Mouse (Mus musculus): ENCODE results near the gene Serinc2. TPM values are rescaled to one million over a fixed set of nuclear protein-coding genes. Genes with fewer than 3 reads are reported as not detected.

The Serinc2 gene
- polyA plus RNA-seq (2016; fragmentation: Nextera tagmentation; extraction: Ambion mirVana): 199 and 205 TPM in 2 replicates

- H3K9ac ChIP-seq (replicated peaks): no peak within 1 kb of the TSS
- 71% methylated on average over 2 of the region's 2 CpGs for WGBS
- H3K4me1 ChIP-seq (replicated peaks): peaks cover 5% of the 10 kb centered on the region; the same call in 1 of the 2 replicates
- H3K27me3 ChIP-seq: peaks cover 26% of the 10 kb centered on the region
- H3K4me3 ChIP-seq (replicated peaks): no peak within 1 kb of the TSS
- H3K27ac ChIP-seq: no peak within 1 kb of the TSS
- H3K4me2 ChIP-seq: no peak within 1 kb of the TSS
- no peak for ATAC-seq (ENCODE audit: insufficient number of reproducible peaks, insufficient read depth, low FRiP score, low TSS enrichment, low read depth)
- H3K9me3 ChIP-seq: no peaks in the 10 kb centered on the region
- no peaks in the 10 kb centered on the region for H3K36me3 ChIP-seq
These were observed at the start of gene Serinc2 for GRCm38 (mm10) chr4:130279105-130279504. Gene Serinc2 (minus strand): TSS chr4:130279205.

- no peaks in the 10 kb centered on the region for H3K27me3 ChIP-seq
- WGBS: 89% methylated on average over 9 of the region's 9 CpGs
- no peak overlapping the region for H3K4me3 ChIP-seq (replicated peaks)
- ATAC-seq (ENCODE audit: insufficient number of reproducible peaks, insufficient read depth, low FRiP score, low TSS enrichment, low read depth): no peak
- no peak overlapping the region for H3K4me2 ChIP-seq
- H3K9me3 ChIP-seq: no peaks in the 10 kb centered on the region
- no peaks in the 10 kb centered on the region for H3K4me1 ChIP-seq (replicated peaks)
- H3K27ac ChIP-seq: no peak overlapping the region
- no peak overlapping the region for H3K9ac ChIP-seq (replicated peaks)
- peaks cover 83% of the 10 kb centered on the region for H3K36me3 ChIP-seq
These were observed 48.4 kb upstream of the Serinc2 start for GRCm38 (mm10) chr4:130327366-130327765.

- 92% methylated on average over 2 of the region's 2 CpGs for WGBS
- no peak for ATAC-seq (ENCODE audit: insufficient number of reproducible peaks, insufficient read depth, low FRiP score, low TSS enrichment, low read depth)
These were observed 46.4 kb upstream of the Serinc2 start for GRCm38 (mm10) chr4:130325446-130325845.

GRCm38 (mm10) chr4:130323607-130324006 is 44.6 kb upstream of the Serinc2 start:
- H3K27ac ChIP-seq: no peak overlapping the region
- WGBS: 81% methylated on average over 5 of the region's 5 CpGs

More at GRCm38 (mm10) chr4:130325446-130325845, 46.4 kb upstream of the Serinc2 start:
- H3K27ac ChIP-seq: no peak overlapping the region
- H3K4me1 ChIP-seq (replicated peaks): no peaks in the 10 kb centered on the region
- H3K27me3 ChIP-seq: no peaks in the 10 kb centered on the region
- H3K4me3 ChIP-seq (replicated peaks): no peak overlapping the region
- H3K4me2 ChIP-seq: no peak overlapping the region
- H3K9ac ChIP-seq (replicated peaks): no peak overlapping the region
- peaks cover 90% of the 10 kb centered on the region for H3K36me3 ChIP-seq
- H3K9me3 ChIP-seq: no peaks in the 10 kb centered on the region

GRCm38 (mm10) chr4:130323165-130323564 is 44.2 kb upstream of the Serinc2 start:
- Histone ChIP-seq H3K27ac (no peak overlapping the region), H3K9ac (replicated peaks) (no peak overlapping the region), H3K4me1 (replicated peaks) (no peaks in the 10 kb centered on the region), H3K36me3 (peaks cover 94% of the 10 kb centered on the region), H3K4me3 (replicated peaks) (no peak overlapping the region), H3K4me2 (no peak overlapping the region), H3K27me3 (no peaks in the 10 kb centered on the region), H3K9me3 (no peaks in the 10 kb centered on the region)
- WGBS: 83% methylated on average over 1 of the region's 1 CpGs
- no peak for ATAC-seq (ENCODE audit: insufficient number of reproducible peaks, insufficient read depth, low FRiP score, low TSS enrichment, low read depth)

More at GRCm38 (mm10) chr4:130323607-130324006, 44.6 kb upstream of the Serinc2 start:
- no peak overlapping the region for H3K9ac ChIP-seq (replicated peaks)
- no peak overlapping the region for H3K4me2 ChIP-seq
- peaks cover 94% of the 10 kb centered on the region for H3K36me3 ChIP-seq
- no peak overlapping the region for H3K4me3 ChIP-seq (replicated peaks)
- ATAC-seq (ENCODE audit: insufficient number of reproducible peaks, insufficient read depth, low FRiP score, low TSS enrichment, low read depth): no peak
- no peaks in the 10 kb centered on the region for H3K27me3 ChIP-seq
- H3K4me1 ChIP-seq (replicated peaks): no peaks in the 10 kb centered on the region
- H3K9me3 ChIP-seq: no peaks in the 10 kb centered on the region

- no peak for ATAC-seq (ENCODE audit: insufficient number of reproducible peaks, insufficient read depth, low FRiP score, low TSS enrichment, low read depth)
- Histone ChIP-seq H3K4me3 (replicated peaks) (no peak overlapping the region), H3K9ac (replicated peaks) (no peak overlapping the region), H3K4me1 (replicated peaks) (no peaks in the 10 kb centered on the region), H3K4me2 (no peak overlapping the region), H3K27me3 (no peaks in the 10 kb centered on the region), H3K9me3 (no peaks in the 10 kb centered on the region), H3K36me3 (peaks cover 94% of the 10 kb centered on the region), H3K27ac (no peak overlapping the region)
- 91% methylated on average over 7 of the region's 7 CpGs for WGBS
These were observed 43.6 kb upstream of the Serinc2 start for GRCm38 (mm10) chr4:130322567-130322966.

GRCm38 (mm10) chr4:130321640-130322039 is 42.6 kb upstream of the Serinc2 start:
- WGBS: 93% methylated on average over 7 of the region's 7 CpGs
- H3K4me3 ChIP-seq (replicated peaks): no peak overlapping the region
- no peak overlapping the region for H3K27ac ChIP-seq
- no peak for ATAC-seq (ENCODE audit: insufficient number of reproducible peaks, insufficient read depth, low FRiP score, low TSS enrichment, low read depth)
- no peaks in the 10 kb centered on the region for H3K27me3 ChIP-seq
- H3K4me1 ChIP-seq (replicated peaks): no peaks in the 10 kb centered on the region
- H3K36me3 ChIP-seq: peaks cover 91% of the 10 kb centered on the region
- no peak overlapping the region for H3K9ac ChIP-seq (replicated peaks)
- no peak overlapping the region for H3K4me2 ChIP-seq
- H3K9me3 ChIP-seq: no peaks in the 10 kb centered on the region

- no peak overlapping the region for H3K27ac ChIP-seq
- H3K27me3 ChIP-seq: no peaks in the 10 kb centered on the region
- no peaks in the 10 kb centered on the region for H3K4me1 ChIP-seq (replicated peaks)
- H3K9me3 ChIP-seq: no peaks in the 10 kb centered on the region
- H3K4me3 ChIP-seq (replicated peaks): no peak overlapping the region
- no peak overlapping the region for H3K9ac ChIP-seq (replicated peaks)
- WGBS: 84% methylated on average over 7 of the region's 7 CpGs
- H3K36me3 ChIP-seq: peaks cover 89% of the 10 kb centered on the region
- no peak for ATAC-seq (ENCODE audit: insufficient number of reproducible peaks, insufficient read depth, low FRiP score, low TSS enrichment, low read depth)
- H3K4me2 ChIP-seq: no peak overlapping the region
These were observed 40.6 kb upstream of the Serinc2 start for GRCm38 (mm10) chr4:130319564-130319963.

GRCm38 (mm10) chr4:130318122-130318521 is 39.1 kb upstream of the Serinc2 start:
- 68% methylated on average over 3 of the region's 3 CpGs for WGBS
- Histone ChIP-seq H3K4me2 (no peak overlapping the region), H3K9me3 (no peaks in the 10 kb centered on the region), H3K4me3 (replicated peaks) (no peak overlapping the region), H3K4me1 (replicated peaks) (no peaks in the 10 kb centered on the region), H3K27me3 (no peaks in the 10 kb centered on the region), H3K36me3 (peaks cover 87% of the 10 kb centered on the region), H3K9ac (replicated peaks) (no peak overlapping the region), H3K27ac (no peak overlapping the region)
- ATAC-seq (ENCODE audit: insufficient number of reproducible peaks, insufficient read depth, low FRiP score, low TSS enrichment, low read depth): no peak

GRCm38 (mm10) chr4:130316691-130317090 is 37.7 kb upstream of the Serinc2 start:
- no peak overlapping the region for H3K4me2 ChIP-seq
- H3K27me3 ChIP-seq: peaks cover under 1% of the 10 kb centered on the region; the same call in 1 of the 2 replicates
- no peaks in the 10 kb centered on the region for H3K9me3 ChIP-seq
- H3K27ac ChIP-seq: no peak overlapping the region
- H3K36me3 ChIP-seq: peaks cover 77% of the 10 kb centered on the region
- H3K9ac ChIP-seq (replicated peaks): no peak overlapping the region
- no peak overlapping the region for H3K4me3 ChIP-seq (replicated peaks)
- no peaks in the 10 kb centered on the region for H3K4me1 ChIP-seq (replicated peaks)
- WGBS: 87% methylated on average over 10 of the region's 10 CpGs
- ATAC-seq (ENCODE audit: insufficient number of reproducible peaks, insufficient read depth, low FRiP score, low TSS enrichment, low read depth): no peak

GRCm38 (mm10) chr4:130315771-130316527 is 36.9 kb upstream of the Serinc2 start:
- no peak overlapping the region for H3K9ac ChIP-seq (replicated peaks)
- H3K4me1 ChIP-seq (replicated peaks): no peaks in the 10 kb centered on the region
- no peak overlapping the region for H3K4me3 ChIP-seq (replicated peaks)
- H3K27me3 ChIP-seq: peaks cover 8% of the 10 kb centered on the region; the same call in 1 of the 2 replicates
- ATAC-seq (ENCODE audit: insufficient number of reproducible peaks, insufficient read depth, low FRiP score, low TSS enrichment, low read depth): no peak
- H3K9me3 ChIP-seq: no peaks in the 10 kb centered on the region
- peaks cover 72% of the 10 kb centered on the region for H3K36me3 ChIP-seq
- H3K4me2 ChIP-seq: no peak overlapping the region
- no peak overlapping the region for H3K27ac ChIP-seq
- WGBS: 83% methylated on average over 13 of the region's 13 CpGs

GRCm38 (mm10) chr4:130313552-130313951 is 34.5 kb upstream of the Serinc2 start:
- 84% methylated on average over 4 of the region's 4 CpGs for WGBS
- H3K27ac ChIP-seq: no peak overlapping the region
- no peak overlapping the region for H3K4me3 ChIP-seq (replicated peaks)
- ATAC-seq (ENCODE audit: insufficient number of reproducible peaks, insufficient read depth, low FRiP score, low TSS enrichment, low read depth): no peak
- H3K4me1 ChIP-seq (replicated peaks): peaks cover 8% of the 10 kb centered on the region; the same call in 1 of the 2 replicates
- H3K9me3 ChIP-seq: no peaks in the 10 kb centered on the region
- no peak overlapping the region for H3K9ac ChIP-seq (replicated peaks)
- H3K27me3 ChIP-seq: peaks cover 32% of the 10 kb centered on the region
- no peak overlapping the region for H3K4me2 ChIP-seq
- peaks cover 50% of the 10 kb centered on the region for H3K36me3 ChIP-seq
